Mouse (Mus musculus): ENCODE results near the gene Arfgef2. TPM values are rescaled to one million over a fixed set of nuclear protein-coding genes. Genes with fewer than 3 reads are reported as not detected.

Arfgef2 gene
- polyA plus RNA-seq, 1 experiment from 2014 or later, result 5.8 TPM

Other genes with a start within 250 kb of the Arfgef2 start
- 26.5 and 29.5 TPM in 2 replicates for gene Prex1, start 91.8 kb upstream of the Arfgef2 start, polyA plus RNA-seq (2016; fragmentation: Nextera tagmentation; extraction: Ambion mirVana)
- 8.8 and 14.2 TPM in 2 replicates for gene Trp53rkb, start 13.1 kb upstream of the Arfgef2 start, polyA plus RNA-seq (2016; fragmentation: Nextera tagmentation; extraction: Ambion mirVana)
- 169 and 172 TPM in 2 replicates for gene Cse1l, start 100.5 kb downstream of the Arfgef2 start, polyA plus RNA-seq (2016; fragmentation: Nextera tagmentation; extraction: Ambion mirVana)
- gene Stau1, start 190.7 kb downstream of the Arfgef2 start, polyA plus RNA-seq (2016; fragmentation: Nextera tagmentation; extraction: Ambion mirVana), result 113 and 120 TPM in 2 replicates
- 62.8 and 65.1 TPM in 2 replicates for gene Ddx27, start 209.6 kb downstream of the Arfgef2 start, polyA plus RNA-seq (2016; fragmentation: Nextera tagmentation; extraction: Ambion mirVana)

Measured in limb, embryonic 12.5 days (tissue).